In genomic region chr4:149733748-149734147, GRCm38 (mm10) we compare ENCODE assay signal across 8 mouse cellular contexts. TPM values are rescaled to one million over a fixed set of nuclear protein-coding genes. Genes with fewer than 3 reads are reported as not detected.
DNase-seq lines count a peak whose midpoint lies in the region; ATAC-seq and TF ChIP-seq lines count a peak whose summit lies in the region.

No protein-coding gene starts in this region.

- no peak overlapping the region for H3K4me3 ChIP-seq in lung, embryonic 14.5 days (ENCODE audit: low read depth, low read length)
- no peak overlapping the region for H3K4me3 ChIP-seq in forebrain, embryonic 14.5 days (ENCODE audit: low read depth, low read length)
- no peak overlapping the region for H3K4me3 ChIP-seq in hindbrain, postnatal 0 days (ENCODE audit: low read length)
- no peak overlapping the region for H3K4me3 ChIP-seq in neural tube, embryonic 14.5 days (ENCODE audit: low read depth, low read length)

- no peaks in the 10 kb centered on the region for H3K9me3 ChIP-seq in lung, embryonic 14.5 days (ENCODE audit: low read depth, low read length)
- no peaks in the 10 kb centered on the region for H3K9me3 ChIP-seq in forebrain, embryonic 14.5 days (replicated peaks; ENCODE audit: control insufficient read depth, low read length)
- no peaks in the 10 kb centered on the region for H3K9me3 ChIP-seq in hindbrain, postnatal 0 days (ENCODE audit: low read length)
- H3K9me3 ChIP-seq in neural tube, embryonic 14.5 days (ENCODE audit: control insufficient read depth, low read length): no peaks in the 10 kb centered on the region

- peaks cover 31% of the 10 kb centered on the region for H3K36me3 ChIP-seq in lung, embryonic 14.5 days (ENCODE audit: insufficient read depth)
- H3K36me3 ChIP-seq in forebrain, embryonic 14.5 days (ENCODE audit: control insufficient read depth, insufficient read depth, low read length): peaks cover 34% of the 10 kb centered on the region
- peaks cover 21% of the 10 kb centered on the region for H3K36me3 ChIP-seq in hindbrain, postnatal 0 days (ENCODE audit: insufficient read depth, low read length)
- H3K36me3 ChIP-seq in neural tube, embryonic 14.5 days (ENCODE audit: control insufficient read depth, insufficient read depth, low read length): peaks cover 14% of the 10 kb centered on the region; the same call in 1 of the 2 replicates

- H3K27ac ChIP-seq in lung, embryonic 14.5 days (ENCODE audit: low read depth): no peak overlapping the region
- peak overlapping the region; percentile 69; the same call in 1 of the 2 replicates for H3K27ac ChIP-seq in forebrain, embryonic 14.5 days (ENCODE audit: low read depth, low read length)
- peak overlapping the region; percentile 56; the same call in 1 of the 2 replicates for H3K27ac ChIP-seq in hindbrain, postnatal 0 days
- peak overlapping the region; percentile 81 for H3K27ac ChIP-seq in neural tube, embryonic 14.5 days (ENCODE audit: low read depth, low read length)

- H3K4me2 ChIP-seq in lung, embryonic 14.5 days: no peak overlapping the region
- peak overlapping the region; percentile 10 for H3K4me2 ChIP-seq in forebrain, embryonic 14.5 days (ENCODE audit: low read length)
- H3K4me2 ChIP-seq in hindbrain, postnatal 0 days (ENCODE audit: low read depth, low read length): peak overlapping the region; percentile 24
- H3K4me2 ChIP-seq in neural tube, embryonic 14.5 days (ENCODE audit: low read depth, low read length): peak overlapping the region; percentile 16; the same call in 1 of the 2 replicates

- peak overlapping the region; percentile 20; the same call in 1 of the 2 replicates for H3K9ac ChIP-seq in lung, embryonic 14.5 days
- peak overlapping the region; percentile 29; the same call in 1 of the 2 replicates for H3K9ac ChIP-seq in forebrain, embryonic 14.5 days (ENCODE audit: low read length)
- H3K9ac ChIP-seq in hindbrain, postnatal 0 days (replicated peaks; ENCODE audit: low read length): no peak overlapping the region
- H3K9ac ChIP-seq in neural tube, embryonic 14.5 days (replicated peaks; ENCODE audit: low read depth, low read length): peak overlapping the region; percentile 28; the same call in 1 of the 2 replicates

- H3K4me1 ChIP-seq in lung, embryonic 14.5 days (ENCODE audit: insufficient read depth): peaks cover 19% of the 10 kb centered on the region
- H3K4me1 ChIP-seq in forebrain, embryonic 14.5 days (ENCODE audit: control insufficient read depth, insufficient read depth, low read length): peaks cover 36% of the 10 kb centered on the region
- H3K4me1 ChIP-seq in hindbrain, postnatal 0 days (ENCODE audit: insufficient read depth, low read length): peaks cover 38% of the 10 kb centered on the region
- H3K4me1 ChIP-seq in neural tube, embryonic 14.5 days (ENCODE audit: control insufficient read depth, insufficient read depth, low read length): peaks cover 49% of the 10 kb centered on the region

- no peak for DNase-seq in lung, embryonic 14.5 days
- no peak for DNase-seq in lung, postnatal 36 days
- DNase-seq in forebrain, embryonic 14.5 days (ENCODE audit: low spot score): peak; percentile 62
- peak; percentile 66 for DNase-seq in hindbrain, postnatal 0 days (ENCODE audit: low spot score)
- no peak for DNase-seq in layer of hippocampus, adult 11-12 months (ENCODE audit: low spot score)
- DNase-seq in ovary, postnatal 36 days (ENCODE audit: low spot score): no peak

- 55% methylated on average over 6 of the region's 6 CpGs for WGBS in lung, embryonic 14.5 days
- WGBS in forebrain, embryonic 14.5 days: 51% methylated on average over 6 of the region's 6 CpGs
- 33% methylated on average over 6 of the region's 6 CpGs for WGBS in hindbrain, postnatal 0 days
- WGBS in neural tube, embryonic 14.5 days: 16% methylated on average over 6 of the region's 6 CpGs

- ATAC-seq in lung, embryonic 14.5 days (ENCODE audit: insufficient read depth): no peak
- no peak for ATAC-seq in forebrain, embryonic 14.5 days
- no peak for ATAC-seq in hindbrain, postnatal 0 days
- ATAC-seq in neural tube, embryonic 14.5 days (ENCODE audit: low read depth): no peak
- no peak for ATAC-seq in erythroid progenitor cell, adult 5-6 weeks (replicated peaks; ENCODE audit: low FRiP score, poor library complexity, severe bottlenecking)

- no peak for TF ChIP-seq CTCF in lung, embryonic 14.5 days (IDR thresholded peaks at IDR 0.05; ENCODE audit: low read depth)
- no peak for TF ChIP-seq CTCF in hindbrain, postnatal 0 days (IDR thresholded peaks at IDR 0.05; ENCODE audit: low read depth)

- H3K27me3 ChIP-seq in lung, embryonic 14.5 days (ENCODE audit: insufficient read depth, low read length): no peaks in the 10 kb centered on the region
- H3K27me3 ChIP-seq in forebrain, embryonic 14.5 days (replicated peaks; ENCODE audit: control insufficient read depth, insufficient read depth, low read length): no peaks in the 10 kb centered on the region
- no peaks in the 10 kb centered on the region for H3K27me3 ChIP-seq in hindbrain, postnatal 0 days (ENCODE audit: insufficient read depth, low read length)
- no peaks in the 10 kb centered on the region for H3K27me3 ChIP-seq in neural tube, embryonic 14.5 days (ENCODE audit: control insufficient read depth, insufficient read depth, low read length)

RNA-seq across cellular contexts. Expression of gene Tmem201, which starts 4.1 kb away (rescaled TPM):
- polyA plus RNA-seq in lung, embryonic 14.5 days (2014; fragmentation: Nextera tagmentation; extraction: Ambion mirVana): 24.7 and 30.3 TPM in 2 replicates
- 20.4 and 24.9 TPM in 2 replicates for polyA plus RNA-seq in forebrain, embryonic 14.5 days (2014; fragmentation: Nextera tagmentation; extraction: Ambion mirVana)
- total RNA-seq in hindbrain, postnatal 0 days (2014; rRNA removed): 69.8 and 80.2 TPM in 2 replicates
- 41.2 and 44.7 TPM in 2 replicates for polyA plus RNA-seq in hindbrain, postnatal 0 days (2015; fragmentation: Nextera tagmentation; extraction: Ambion mirVana)
- polyA plus RNA-seq in neural tube, embryonic 14.5 days (2014; fragmentation: Nextera tagmentation; extraction: Ambion mirVana): 32.2 and 35.1 TPM in 2 replicates
- 1.8 and 2.5 TPM in 2 replicates for total RNA-seq in erythroid progenitor cell, adult 5-6 weeks (2015; ENCODE audit: low replicate concordance)
- 0.53 and 1.7 TPM in 2 replicates for total RNA-seq in erythroid progenitor cell, adult 5-6 weeks (2017; ENCODE audit: low replicate concordance)

RNA-seq across cellular contexts. Expression of gene Pik3cd, which starts 31.4 kb away (rescaled TPM):
- 4.9 and 5.5 TPM in 2 replicates for polyA plus RNA-seq in lung, embryonic 14.5 days (2014; fragmentation: Nextera tagmentation; extraction: Ambion mirVana)
- polyA plus RNA-seq in forebrain, embryonic 14.5 days (2014; fragmentation: Nextera tagmentation; extraction: Ambion mirVana): 8.9 and 12.9 TPM in 2 replicates
- total RNA-seq in hindbrain, postnatal 0 days (2014; rRNA removed): 17.4 and 20.8 TPM in 2 replicates
- 9.2 and 10.1 TPM in 2 replicates for polyA plus RNA-seq in hindbrain, postnatal 0 days (2015; fragmentation: Nextera tagmentation; extraction: Ambion mirVana)
- polyA plus RNA-seq in neural tube, embryonic 14.5 days (2014; fragmentation: Nextera tagmentation; extraction: Ambion mirVana): 16.5 and 19.7 TPM in 2 replicates
- 5.9 and 8.6 TPM in 2 replicates for total RNA-seq in erythroid progenitor cell, adult 5-6 weeks (2015; ENCODE audit: low replicate concordance)
- total RNA-seq in erythroid progenitor cell, adult 5-6 weeks (2017; ENCODE audit: low replicate concordance): 7.8 and 16.3 TPM in 2 replicates

RNA-seq across cellular contexts. Expression of gene Slc25a33, which starts 40.3 kb away (rescaled TPM):
- polyA plus RNA-seq in lung, embryonic 14.5 days (2014; fragmentation: Nextera tagmentation; extraction: Ambion mirVana): 8.7 and 9.6 TPM in 2 replicates
- polyA plus RNA-seq in forebrain, embryonic 14.5 days (2014; fragmentation: Nextera tagmentation; extraction: Ambion mirVana): 20.4 and 21.9 TPM in 2 replicates
- total RNA-seq in hindbrain, postnatal 0 days (2014; rRNA removed): 20.4 and 21.6 TPM in 2 replicates
- polyA plus RNA-seq in hindbrain, postnatal 0 days (2015; fragmentation: Nextera tagmentation; extraction: Ambion mirVana): 38.2 and 39.6 TPM in 2 replicates
- polyA plus RNA-seq in neural tube, embryonic 14.5 days (2014; fragmentation: Nextera tagmentation; extraction: Ambion mirVana): 40.3 and 48.4 TPM in 2 replicates
- 1.1 TPM in 1 of 2 replicates, not detected in the other for total RNA-seq in erythroid progenitor cell, adult 5-6 weeks (2015; ENCODE audit: low replicate concordance)
- 0.64 TPM in 1 of 2 replicates, not detected in the other for total RNA-seq in erythroid progenitor cell, adult 5-6 weeks (2017; ENCODE audit: low replicate concordance)

Comparison
In these comparisons a context has a peak if more than half of its experiments do, and no peak if none do; other contexts are left out.
1. DNase-seq: peak in forebrain, embryonic 14.5 days (single experiment) and hindbrain, postnatal 0 days (single experiment); none in lung, embryonic 14.5 days (single experiment), lung, postnatal 36 days (single experiment), layer of hippocampus, adult 11-12 months (single experiment) and ovary, postnatal 36 days (single experiment).